Mouse (Mus musculus) liver, postnatal 0 days (tissue): ENCODE results near the gene Traf1. TPM values are rescaled to one million over a fixed set of nuclear protein-coding genes. Genes with fewer than 3 reads are reported as not detected.
A peak's percentile ranks its signal among the peaks of the same experiment; 100 is the strongest.

Source experiments
- ATAC-seq: fragments of 200-750 bp; cut with Nextera tagmentation; 2 replicates; pipeline ENCODE4 v1.8.0; 2017; ENCODE audit warnings: mild to moderate bottlenecking, moderate library complexity
- DNase-seq: peaks from one replicate; pipeline ENCODE4 v3.0.0-alpha.2; 2016
- H3K27ac ChIP-seq: fragments of 300-500 bp; sonication (generic); 2 replicates; pipeline ENCODE4 v1.5.1; 2014; ENCODE audit warnings: antibody characterized with exemption, moderate library complexity, mild to moderate bottlenecking, low read depth
- H3K27me3 ChIP-seq: fragments of 300-500 bp; sonication (generic); 2 replicates; pipeline ENCODE4 v1.6.1; 2014; ENCODE audit warnings: low read length, control low read depth, mixed read lengths; ENCODE audit not compliant: insufficient read depth
- H3K36me3 ChIP-seq: fragments of 300-500 bp; sonication (generic); replicated peaks from 2 replicates; pipeline ENCODE4 v1.6.1; 2014; ENCODE audit warnings: mild to moderate bottlenecking, control low read depth, low read length, moderate library complexity, mixed read lengths; ENCODE audit not compliant: insufficient read depth
- H3K4me1 ChIP-seq: fragments of 300-500 bp; sonication (generic); 2 replicates; pipeline ENCODE4 v1.6.1; 2014; ENCODE audit warnings: antibody characterized with exemption, mild to moderate bottlenecking, control low read depth; ENCODE audit not compliant: insufficient read depth
- H3K4me2 ChIP-seq: fragments of 300-500 bp; sonication (generic); 2 replicates; pipeline ENCODE4 v1.6.1; 2014; ENCODE audit warnings: low read depth, mild to moderate bottlenecking, low read length, moderate library complexity, mixed read lengths
- H3K4me3 ChIP-seq: fragments of 300-500 bp; sonication (generic); 2 replicates; pipeline ENCODE4 v1.5.1; 2014; ENCODE audit warnings: low read depth, low read length
- H3K9ac ChIP-seq: fragments of 300-500 bp; sonication (generic); replicated peaks from 2 replicates; pipeline ENCODE4 v1.6.1; 2014; ENCODE audit warnings: mild to moderate bottlenecking, moderate library complexity
- H3K9me3 ChIP-seq: fragments of 300-500 bp; sonication (generic); 2 replicates; pipeline ENCODE4 v1.6.1; 2016; ENCODE audit warnings: mild to moderate bottlenecking, control low read depth, low read length, mixed read lengths
- CTCF ChIP-seq: sonication (generic); IDR thresholded peaks from 2 replicates; pipeline ENCODE4 v1.5.1; 2016; ENCODE audit warnings: antibody characterized with exemption, low read depth
- EP300 ChIP-seq: IDR thresholded peaks from 2 replicates; pipeline ENCODE4 v1.6.1; 2016; ENCODE audit warnings: antibody characterized with exemption, low read depth, mild to moderate bottlenecking
- WGBS: fragments of 180-500 bp; shearing (Covaris S2); extraction: QIAGEN DNeasy Blood & Tissue Kit; methylation state at CpG from one replicate; pipeline ENCODE4 v1.1.7; 2014; ENCODE audit not compliant: insufficient replicate concordance; 5-methylcytosine and 5-hydroxymethylcytosine counted together
- polyA plus RNA-seq: library from polyadenylated mRNA; unstranded; fragments of >200 nt; fragmentation: Nextera tagmentation; extraction: Ambion mirVana; gene quantifications from 2 replicates; pipeline ENCODE4 v1.2.1, GENCODE M21; 2015

The Traf1 gene
- polyA plus RNA-seq, 1 experiment from 2014 or later: 0.34 TPM

DNA sequence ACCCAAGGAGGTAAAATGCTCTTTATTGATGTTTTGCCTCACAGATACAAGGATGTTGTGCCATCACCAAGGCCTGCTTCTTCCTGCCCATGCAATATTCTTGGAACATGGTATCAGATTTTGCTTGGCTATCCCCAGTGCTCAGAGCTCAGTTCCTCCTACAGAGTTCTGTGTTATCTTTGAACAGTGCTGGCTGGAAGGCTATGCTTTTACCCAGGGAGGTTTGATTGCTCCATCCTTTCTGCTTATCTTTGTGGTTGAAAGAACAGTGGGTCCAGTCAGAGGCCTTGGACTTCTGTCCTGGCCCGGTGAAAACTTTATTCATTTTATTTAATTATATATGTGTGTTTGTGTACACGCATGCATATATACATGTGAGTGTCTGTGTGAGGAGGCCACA is 16.7 kb upstream of the Traf1 start:
- DNase-seq: no peak
- no peak overlapping the region for H3K9ac ChIP-seq
- no peaks in the 10 kb centered on the region for H3K27me3 ChIP-seq
- no peak overlapping the region for H3K4me2 ChIP-seq
- H3K4me1 ChIP-seq: peaks cover 32% of the 10 kb centered on the region
- no peaks in the 10 kb centered on the region for H3K36me3 ChIP-seq
- H3K27ac ChIP-seq: peak overlapping the region; percentile 51
- ATAC-seq: peak; percentile 11; the same call in 1 of the 2 replicates
- TF ChIP-seq CTCF: no peak
- no peak for TF ChIP-seq EP300
- H3K9me3 ChIP-seq: peaks cover 2% of the 10 kb centered on the region; the same call in 1 of the 2 replicates
- no peak overlapping the region for H3K4me3 ChIP-seq
- 59% methylated on average over 2 of the region's 2 CpGs for WGBS

GRCm38 (mm10) chr2:34976945-34977658 is 15.5 kb upstream of the Traf1 start:
- DNase-seq: no peak

DNA sequence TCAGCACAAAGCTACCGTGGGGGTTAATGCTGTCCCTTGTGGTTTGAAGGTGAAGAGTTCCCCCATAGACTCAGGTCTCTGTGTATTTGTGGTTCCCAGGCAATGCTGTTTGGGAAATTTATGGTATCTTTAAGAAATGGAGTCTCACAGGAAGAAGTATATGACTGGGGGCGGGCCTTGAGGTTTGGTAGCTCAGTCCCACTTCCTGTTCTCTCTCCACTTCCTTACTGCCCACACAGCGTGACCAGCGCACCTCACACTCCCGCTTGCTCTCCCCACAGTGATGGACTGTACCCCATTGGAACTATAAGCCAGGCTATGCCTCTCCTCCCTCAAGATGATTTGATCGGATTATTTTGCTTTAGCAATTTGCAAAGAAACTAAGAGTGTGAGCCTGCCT is 14.9 kb upstream of the Traf1 start:
- Histone ChIP-seq H3K36me3 (no peaks in the 10 kb centered on the region), H3K9me3 (peaks cover 2% of the 10 kb centered on the region; the same call in 1 of the 2 replicates), H3K27me3 (no peaks in the 10 kb centered on the region), H3K4me1 (peaks cover 32% of the 10 kb centered on the region), H3K4me2 (no peak overlapping the region), H3K27ac (peak overlapping the region; percentile 87), H3K9ac (no peak overlapping the region), H3K4me3 (no peak overlapping the region)
- WGBS: 42% methylated on average over 6 of the region's 6 CpGs
- TF ChIP-seq EP300 (no peak), CTCF (no peak)
- ATAC-seq (peak; percentile 43; the same call in 1 of the 2 replicates), DNase-seq (peak; percentile 33)

More at GRCm38 (mm10) chr2:34976945-34977658, 15.5 kb upstream of the Traf1 start:
- Histone ChIP-seq H3K27ac (peak overlapping the region; percentile 87), H3K4me2 (no peak overlapping the region), H3K4me3 (no peak overlapping the region), H3K27me3 (no peaks in the 10 kb centered on the region), H3K9me3 (peaks cover 2% of the 10 kb centered on the region; the same call in 1 of the 2 replicates), H3K9ac (no peak overlapping the region), H3K36me3 (no peaks in the 10 kb centered on the region), H3K4me1 (peaks cover 32% of the 10 kb centered on the region)
- WGBS: 41% methylated on average over 8 of the region's 8 CpGs
- ATAC-seq: peak; percentile 31
- TF ChIP-seq EP300 (no peak), CTCF (no peak)

DNA sequence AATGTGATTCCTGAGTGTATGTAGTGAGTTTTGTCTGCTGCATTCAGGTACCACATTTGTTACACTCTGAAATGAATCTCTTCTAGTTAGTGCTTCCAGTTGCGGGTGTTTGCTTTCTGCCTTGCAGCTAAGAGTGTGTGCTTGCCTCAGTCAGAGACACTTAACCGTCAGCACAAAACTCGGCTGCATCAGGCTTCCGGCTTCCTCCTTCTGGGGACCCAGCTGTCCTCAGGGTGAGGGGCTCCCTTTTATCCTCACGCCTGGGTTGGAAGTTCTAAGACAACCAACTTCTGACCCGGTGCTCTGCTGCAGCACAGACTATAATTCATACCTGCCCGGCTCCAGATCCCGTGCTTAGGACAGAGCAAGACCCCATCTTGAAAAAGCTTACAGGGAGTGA is 11.5 kb upstream of the Traf1 start:
- H3K27ac ChIP-seq: no peak overlapping the region

GRCm38 (mm10) chr2:34971080-34971888 is 9.7 kb upstream of the Traf1 start:
- Histone ChIP-seq H3K9ac (no peak overlapping the region), H3K4me2 (no peak overlapping the region), H3K27ac (no peak overlapping the region), H3K9me3 (peaks cover 2% of the 10 kb centered on the region; the same call in 1 of the 2 replicates), H3K36me3 (no peaks in the 10 kb centered on the region), H3K4me1 (no peaks in the 10 kb centered on the region; the same call in 1 of the 2 replicates), H3K4me3 (no peak overlapping the region), H3K27me3 (no peaks in the 10 kb centered on the region)
- DNase-seq: no peak
- 77% methylated on average over 11 of the region's 11 CpGs for WGBS
- ATAC-seq: no peak
- TF ChIP-seq CTCF: no peak
- TF ChIP-seq EP300: no peak

More for the DNA sequence above, 11.5 kb upstream of the Traf1 start:
- TF ChIP-seq CTCF (no peak), EP300 (no peak)
- no peaks in the 10 kb centered on the region for H3K27me3 ChIP-seq
- no peak overlapping the region for H3K4me3 ChIP-seq
- H3K36me3 ChIP-seq: no peaks in the 10 kb centered on the region
- no peak overlapping the region for H3K9ac ChIP-seq
- H3K4me1 ChIP-seq: peaks cover 7% of the 10 kb centered on the region
- ATAC-seq: no peak
- peaks cover 2% of the 10 kb centered on the region; the same call in 1 of the 2 replicates for H3K9me3 ChIP-seq
- 69% methylated on average over 8 of the region's 8 CpGs for WGBS
- no peak for DNase-seq
- no peak overlapping the region for H3K4me2 ChIP-seq
